Mouse (Mus musculus) hindbrain, embryonic 13.5 days (tissue): ENCODE data around the gene Mypn. TPM values are rescaled to one million over a fixed set of nuclear protein-coding genes. Genes with fewer than 3 reads are reported as not detected.

Source experiments
- ATAC-seq: fragments of 200-750 bp; cut with Nextera tagmentation; 2 replicates; pipeline ENCODE4 v1.8.0; 2017; ENCODE audit warnings: moderate TSS enrichment; ENCODE audit not compliant: low FRiP score
- H3K27ac ChIP-seq: fragments of 300-500 bp; sonication (generic); 2 replicates; pipeline ENCODE4 v1.5.1; 2015; ENCODE audit warnings: inconsistent platforms, mild to moderate bottlenecking, moderate library complexity
- H3K27me3 ChIP-seq: fragments of 300-500 bp; sonication (generic); 2 replicates; pipeline ENCODE4 v1.6.1; 2015; ENCODE audit warnings: mild to moderate bottlenecking, inconsistent platforms
- H3K36me3 ChIP-seq: fragments of 300-500 bp; sonication (generic); 2 replicates; pipeline ENCODE4 v1.6.1; 2015; ENCODE audit warnings: mild to moderate bottlenecking, inconsistent platforms
- H3K4me1 ChIP-seq: fragments of 300-500 bp; sonication (generic); replicated peaks from 2 replicates; pipeline ENCODE4 v1.6.1; 2015; ENCODE audit warnings: inconsistent platforms
- H3K4me2 ChIP-seq: fragments of 300-500 bp; sonication (generic); 2 replicates; pipeline ENCODE4 v1.6.1; 2015; ENCODE audit warnings: inconsistent platforms, mild to moderate bottlenecking, moderate library complexity
- H3K4me3 ChIP-seq: fragments of 300-500 bp; sonication (generic); 2 replicates; pipeline ENCODE4 v1.5.1; 2015; ENCODE audit warnings: mild to moderate bottlenecking, inconsistent platforms
- H3K9ac ChIP-seq: fragments of 300-500 bp; sonication (generic); 2 replicates; pipeline ENCODE4 v1.6.1; 2015; ENCODE audit warnings: mild to moderate bottlenecking, inconsistent platforms
- H3K9me3 ChIP-seq: fragments of 300-500 bp; sonication (generic); 2 replicates; pipeline ENCODE4 v1.6.1; 2016; ENCODE audit warnings: inconsistent platforms
- WGBS: fragments of 180-500 bp; shearing (Covaris S2); methylation state at CpG from one replicate; pipeline ENCODE4 v1.1.7; 2015; 5-methylcytosine and 5-hydroxymethylcytosine counted together
- polyA plus RNA-seq: library from polyadenylated mRNA; unstranded; fragments of >200 nt; fragmentation: Nextera tagmentation; extraction: Ambion mirVana; gene quantifications from 2 replicates; pipeline ENCODE4 v1.2.1, GENCODE M21; 2015

Gene Mypn
- polyA plus RNA-seq, 1 experiment from 2014 or later = 0.57 TPM

DNA sequence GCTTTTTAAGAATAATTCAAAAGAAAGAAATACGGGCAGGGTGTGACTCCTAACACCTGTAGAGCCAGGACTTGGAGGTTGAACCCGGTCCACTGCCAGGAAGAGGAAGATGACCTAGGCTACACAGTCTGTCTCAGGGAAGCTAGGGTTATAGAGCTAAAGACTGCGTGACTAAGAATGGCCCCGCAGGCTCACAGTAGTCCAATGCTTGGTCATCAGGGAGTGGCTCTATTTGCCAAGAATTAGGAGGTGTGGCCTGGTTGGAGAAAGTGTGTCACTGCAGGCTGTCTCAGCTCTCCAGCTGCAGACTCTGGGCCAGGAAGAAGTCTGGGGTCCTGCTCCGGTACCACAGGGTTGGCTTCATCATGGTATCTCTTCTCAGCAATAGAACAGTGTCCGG is 32.9 kb upstream of the Mypn start:
- Histone ChIP-seq H3K27ac (no peak overlapping the region), H3K4me2 (no peak overlapping the region), H3K9ac (no peak overlapping the region), H3K36me3 (no peaks in the 10 kb centered on the region), H3K9me3 (no peaks in the 10 kb centered on the region), H3K4me3 (no peak overlapping the region), H3K4me1 (0 out of 2 replicates have a peak, but pooled peaks cover under 1% of the 10 kb centered on the region), H3K27me3 (no peaks in the 10 kb centered on the region)
- 90% methylated on average over 6 of the region's 6 CpGs for WGBS
- ATAC-seq = no peak

DNA sequence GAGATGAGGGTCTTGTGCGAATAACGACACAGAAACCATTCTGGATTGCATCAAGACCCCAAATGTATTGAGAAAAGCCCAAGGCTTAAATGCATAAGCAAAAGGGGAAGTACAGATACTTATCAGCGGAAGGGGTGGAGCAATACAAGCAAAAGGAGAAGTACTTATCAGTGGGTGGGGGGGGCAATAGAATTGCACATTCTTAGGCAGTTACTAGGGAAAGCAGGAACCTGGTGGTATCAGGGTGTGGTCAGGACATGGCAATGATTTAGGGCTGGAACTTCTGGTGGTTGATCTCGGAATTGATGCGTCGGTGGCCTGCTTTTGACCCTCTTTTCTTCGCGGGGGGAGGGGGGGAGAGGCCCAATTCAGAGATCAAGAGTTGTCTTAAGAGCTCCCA is 32.1 kb upstream of the Mypn start:
- Histone ChIP-seq H3K27ac (no peak overlapping the region), H3K4me1 (no peaks in the 10 kb centered on the region), H3K27me3 (no peaks in the 10 kb centered on the region), H3K4me2 (no peak overlapping the region), H3K9me3 (no peaks in the 10 kb centered on the region), H3K4me3 (no peak overlapping the region), H3K9ac (no peak overlapping the region), H3K36me3 (no peaks in the 10 kb centered on the region)
- no peak for ATAC-seq
- 83% methylated on average over 8 of the region's 8 CpGs for WGBS

DNA sequence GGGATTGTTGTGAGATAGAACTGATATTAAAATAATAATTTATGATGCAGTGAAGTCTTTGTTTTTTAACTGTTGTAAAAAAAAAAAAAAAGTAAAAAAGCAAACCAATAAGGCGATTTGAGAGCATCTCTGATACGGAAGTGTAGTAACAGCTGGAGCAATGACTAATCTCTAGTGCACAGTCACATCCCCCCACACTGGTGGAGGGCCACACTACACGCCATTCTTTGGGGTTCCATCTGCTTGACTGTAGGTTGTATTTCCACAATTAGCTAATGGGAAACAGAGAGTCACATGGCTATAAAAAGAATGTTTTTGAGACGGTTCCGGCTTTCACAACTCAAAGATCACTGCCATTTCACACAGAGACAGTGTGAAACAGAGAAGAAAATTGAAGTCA is 30.4 kb upstream of the Mypn start:
- ATAC-seq = no peak
- H3K36me3 ChIP-seq = no peaks in the 10 kb centered on the region
- WGBS = 88% methylated on average over 5 of the region's 5 CpGs
- no peak overlapping the region for H3K9ac ChIP-seq
- H3K9me3 ChIP-seq = no peaks in the 10 kb centered on the region
- H3K4me2 ChIP-seq = no peak overlapping the region
- H3K27ac ChIP-seq = no peak overlapping the region
- H3K27me3 ChIP-seq = no peaks in the 10 kb centered on the region
- H3K4me1 ChIP-seq = no peaks in the 10 kb centered on the region
- H3K4me3 ChIP-seq = no peak overlapping the region

DNA sequence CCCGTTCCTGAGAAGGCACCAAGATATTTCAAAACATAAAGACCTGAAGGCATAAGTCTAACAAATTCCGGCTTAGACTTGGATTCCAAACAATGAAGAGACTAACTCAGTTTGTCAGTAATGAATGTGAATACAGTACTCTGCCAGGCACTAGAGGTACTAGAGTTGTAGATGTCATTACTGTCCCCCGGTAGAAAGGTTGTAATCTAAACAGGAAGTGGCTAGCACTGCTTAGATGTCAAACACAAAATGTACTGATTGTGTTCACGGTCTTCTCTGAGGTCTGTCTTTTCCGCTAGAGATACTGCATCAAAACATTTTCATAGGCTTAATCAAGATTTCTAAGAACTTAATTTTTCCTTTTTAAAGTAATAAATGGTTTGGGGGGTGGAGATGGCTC is 27.9 kb upstream of the Mypn start:
- no peak overlapping the region for H3K27ac ChIP-seq
- 86% methylated on average over 5 of the region's 5 CpGs for WGBS
- H3K4me1 ChIP-seq = no peaks in the 10 kb centered on the region
- H3K9me3 ChIP-seq = no peaks in the 10 kb centered on the region
- no peaks in the 10 kb centered on the region for H3K36me3 ChIP-seq
- no peaks in the 10 kb centered on the region for H3K27me3 ChIP-seq
- H3K4me3 ChIP-seq = no peak overlapping the region
- H3K9ac ChIP-seq = no peak overlapping the region
- no peak for ATAC-seq
- H3K4me2 ChIP-seq = no peak overlapping the region

DNA sequence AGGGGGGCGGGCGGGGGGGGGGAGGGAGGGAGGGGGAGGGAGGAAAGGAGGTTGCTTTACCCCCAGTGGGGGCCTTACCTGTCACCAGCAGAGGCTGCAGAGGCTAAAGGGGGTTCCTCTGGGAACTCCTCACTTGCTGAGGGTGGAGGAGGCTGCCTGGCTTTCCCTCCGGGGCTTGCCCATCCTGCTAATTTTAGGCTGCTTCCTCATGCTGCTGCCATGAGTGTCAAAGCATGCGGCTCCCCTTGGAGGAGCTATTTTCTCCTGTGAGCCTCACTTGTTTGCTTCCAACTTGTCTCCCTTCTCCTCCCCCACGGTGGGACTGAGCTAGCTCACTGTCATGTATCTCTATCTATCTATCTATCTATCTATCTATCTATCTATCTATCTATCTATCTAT is 27.1 kb upstream of the Mypn start:
- H3K27me3 ChIP-seq = no peaks in the 10 kb centered on the region
- H3K27ac ChIP-seq = no peak overlapping the region
- H3K9ac ChIP-seq = no peak overlapping the region
- H3K9me3 ChIP-seq = no peaks in the 10 kb centered on the region
- H3K36me3 ChIP-seq = no peaks in the 10 kb centered on the region
- no peak overlapping the region for H3K4me3 ChIP-seq
- no peak overlapping the region for H3K4me2 ChIP-seq
- H3K4me1 ChIP-seq = no peaks in the 10 kb centered on the region
- WGBS = 57% methylated on average over 3 of the region's 5 CpGs
- ATAC-seq = no peak

GRCm38 (mm10) chr10:63230266-63230665 is 26.5 kb upstream of the Mypn start:
- H3K36me3 ChIP-seq = no peaks in the 10 kb centered on the region
- no peak overlapping the region for H3K27ac ChIP-seq
- H3K27me3 ChIP-seq = no peaks in the 10 kb centered on the region
- WGBS = 88% methylated on average over 7 of the region's 7 CpGs
- no peak for ATAC-seq
- no peaks in the 10 kb centered on the region for H3K9me3 ChIP-seq
- H3K4me2 ChIP-seq = no peak overlapping the region
- no peaks in the 10 kb centered on the region for H3K4me1 ChIP-seq
- no peak overlapping the region for H3K9ac ChIP-seq
- H3K4me3 ChIP-seq = no peak overlapping the region

- no peak overlapping the region for H3K27ac ChIP-seq
- H3K36me3 ChIP-seq = no peaks in the 10 kb centered on the region
- no peak overlapping the region for H3K4me2 ChIP-seq
- no peaks in the 10 kb centered on the region for H3K9me3 ChIP-seq
- H3K27me3 ChIP-seq = no peaks in the 10 kb centered on the region
- ATAC-seq = no peak
- 0 out of 2 replicates have a peak, but pooled peaks cover 4% of the 10 kb centered on the region for H3K4me1 ChIP-seq
- H3K9ac ChIP-seq = no peak overlapping the region
- H3K4me3 ChIP-seq = no peak overlapping the region
- WGBS = 84% methylated on average over 12 of the region's 12 CpGs
These were observed 20.6 kb upstream of the Mypn start for GRCm38 (mm10) chr10:63224341-63224740.

DNA sequence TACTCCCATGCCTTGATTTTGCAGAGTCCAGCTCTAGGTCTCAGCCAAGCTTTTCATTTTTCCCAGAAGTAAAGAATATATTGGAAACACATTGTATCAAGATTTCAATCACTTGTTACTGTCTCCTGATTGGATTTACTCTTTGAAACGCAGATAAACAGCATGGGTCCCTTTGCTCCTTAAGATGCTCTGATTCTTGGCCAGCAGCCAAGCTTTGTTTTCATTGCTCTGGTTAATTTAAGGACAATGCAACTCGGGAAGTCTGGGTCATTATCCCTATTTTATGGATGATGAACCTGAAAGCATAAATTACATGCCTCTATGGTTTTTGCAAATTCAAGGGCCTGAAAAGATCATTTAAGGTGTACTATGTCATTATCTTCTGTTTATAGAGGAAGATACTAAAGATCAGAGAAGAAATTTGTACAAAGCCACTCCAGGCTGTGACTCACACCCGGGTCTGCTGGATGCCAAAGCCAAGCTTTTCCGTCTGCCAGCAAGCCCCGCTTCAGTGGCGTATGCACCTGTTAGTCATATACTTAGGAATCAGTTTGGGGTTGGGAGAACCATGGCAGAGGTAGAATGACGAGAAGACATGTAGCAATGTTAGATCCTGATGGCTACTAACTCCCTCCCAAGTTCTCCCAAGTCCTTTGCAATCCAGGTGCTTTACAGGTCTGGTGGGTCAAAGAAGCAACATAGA is 17.5 kb upstream of the Mypn start:
- Histone ChIP-seq H3K9ac (no peak overlapping the region), H3K27ac (no peak overlapping the region), H3K27me3 (no peaks in the 10 kb centered on the region), H3K4me1 (0 out of 2 replicates have a peak, but pooled peaks cover 4% of the 10 kb centered on the region), H3K4me3 (no peak overlapping the region), H3K4me2 (no peak overlapping the region), H3K36me3 (no peaks in the 10 kb centered on the region), H3K9me3 (no peaks in the 10 kb centered on the region)
- WGBS = 50% methylated on average over 7 of the region's 7 CpGs
- no peak for ATAC-seq

DNA sequence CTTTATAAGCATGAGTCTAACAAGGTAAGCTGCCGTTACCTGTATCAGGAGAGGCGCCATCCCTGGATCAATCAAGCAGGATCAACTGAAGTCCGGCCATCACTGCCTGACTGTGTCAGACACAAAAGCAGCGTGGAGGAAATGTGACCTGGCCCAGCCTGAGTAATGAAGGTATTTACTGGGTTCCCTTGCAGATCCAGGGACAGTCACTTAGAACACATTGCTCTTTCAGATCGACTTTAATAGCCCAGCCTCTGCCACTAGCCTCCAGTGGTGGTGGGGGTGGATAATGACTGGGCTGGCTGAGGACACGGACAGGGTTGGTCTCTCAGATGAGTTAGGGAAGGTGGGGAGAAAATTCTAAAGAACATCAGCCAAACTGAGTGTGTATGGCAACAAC is 5.1 kb upstream of the Mypn start:
- H3K4me1 ChIP-seq = no peaks in the 10 kb centered on the region
- H3K9ac ChIP-seq = no peak overlapping the region
- H3K9me3 ChIP-seq = no peaks in the 10 kb centered on the region
- H3K4me2 ChIP-seq = no peak overlapping the region
- no peak for ATAC-seq
- no peak overlapping the region for H3K27ac ChIP-seq
- 73% methylated on average over 6 of the region's 6 CpGs for WGBS
- H3K36me3 ChIP-seq = no peaks in the 10 kb centered on the region
- no peak overlapping the region for H3K4me3 ChIP-seq
- no peaks in the 10 kb centered on the region for H3K27me3 ChIP-seq

DNA sequence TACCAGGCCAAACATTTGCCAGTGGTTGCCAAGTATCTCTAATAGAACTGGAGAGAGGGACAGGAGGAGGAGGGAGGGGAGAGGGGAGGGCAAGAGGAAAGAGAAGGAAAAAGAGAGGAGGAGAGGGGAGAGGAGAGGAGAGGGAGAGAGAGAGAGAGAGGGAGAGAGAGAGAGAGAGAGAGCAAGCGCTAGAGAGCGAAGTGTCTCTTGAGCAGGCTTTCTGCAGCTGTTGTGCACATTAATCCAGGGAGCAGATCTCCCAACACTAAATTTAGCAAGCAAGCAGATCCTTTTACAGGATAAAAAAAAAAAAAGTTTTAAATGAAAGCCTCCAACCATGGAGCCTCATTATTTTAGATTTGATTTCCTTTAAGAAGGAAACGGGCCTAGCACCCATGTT is 750 bp downstream of the Mypn start:
- H3K27ac ChIP-seq = no peak overlapping the region
- H3K9ac ChIP-seq = no peak overlapping the region
- no peak overlapping the region for H3K4me3 ChIP-seq
- no peaks in the 10 kb centered on the region for H3K27me3 ChIP-seq
- H3K36me3 ChIP-seq = no peaks in the 10 kb centered on the region
- H3K9me3 ChIP-seq = no peaks in the 10 kb centered on the region
- no peak overlapping the region for H3K4me2 ChIP-seq
- 84% methylated on average over 3 of the region's 3 CpGs for WGBS
- no peaks in the 10 kb centered on the region for H3K4me1 ChIP-seq
- ATAC-seq = no peak

GRCm38 (mm10) chr10:63201534-63201933 is 2.2 kb downstream of the Mypn start:
- no peak overlapping the region for H3K4me3 ChIP-seq
- H3K9me3 ChIP-seq = no peaks in the 10 kb centered on the region
- no peak overlapping the region for H3K9ac ChIP-seq
- no peak overlapping the region for H3K4me2 ChIP-seq
- H3K4me1 ChIP-seq = no peaks in the 10 kb centered on the region
- 82% methylated on average over 8 of the region's 8 CpGs for WGBS
- no peak overlapping the region for H3K27ac ChIP-seq
- no peaks in the 10 kb centered on the region for H3K36me3 ChIP-seq
- H3K27me3 ChIP-seq = no peaks in the 10 kb centered on the region
- no peak for ATAC-seq

DNA sequence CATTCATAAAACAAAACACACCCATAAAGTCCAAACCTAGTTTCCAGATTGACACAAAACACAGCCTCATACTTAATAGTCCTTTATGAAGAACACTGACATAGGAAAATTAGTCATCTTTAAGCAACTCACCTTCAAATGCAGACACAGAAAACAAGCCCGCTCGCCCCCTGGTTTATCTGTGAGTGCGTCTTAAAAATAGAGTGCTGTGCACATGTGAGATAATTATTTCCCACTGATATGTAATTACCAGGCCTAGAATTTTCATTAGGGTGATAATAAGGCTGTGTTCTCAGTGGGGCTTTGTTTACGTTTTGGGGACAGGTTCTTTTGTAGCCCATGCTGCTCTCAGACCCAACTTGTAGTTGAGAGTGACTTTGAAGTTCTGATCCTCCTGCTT is 4.7 kb downstream of the Mypn start:
- no peaks in the 10 kb centered on the region for H3K36me3 ChIP-seq
- no peaks in the 10 kb centered on the region for H3K9me3 ChIP-seq
- no peaks in the 10 kb centered on the region for H3K27me3 ChIP-seq
- H3K4me2 ChIP-seq = no peak overlapping the region
- H3K4me3 ChIP-seq = no peak overlapping the region
- WGBS = 82% methylated on average over 4 of the region's 4 CpGs
- no peak overlapping the region for H3K27ac ChIP-seq
- no peak for ATAC-seq
- H3K9ac ChIP-seq = no peak overlapping the region
- H3K4me1 ChIP-seq = no peaks in the 10 kb centered on the region

- H3K9me3 ChIP-seq = no peaks in the 10 kb centered on the region
- no peak overlapping the region for H3K9ac ChIP-seq
- no peak overlapping the region for H3K27ac ChIP-seq
- no peaks in the 10 kb centered on the region for H3K27me3 ChIP-seq
- ATAC-seq = no peak
- H3K4me2 ChIP-seq = no peak overlapping the region
- no peaks in the 10 kb centered on the region for H3K4me1 ChIP-seq
- H3K36me3 ChIP-seq = no peaks in the 10 kb centered on the region
- 90% methylated on average over 14 of the region's 14 CpGs for WGBS
- no peak overlapping the region for H3K4me3 ChIP-seq
These were observed 11.0 kb downstream of the Mypn start for GRCm38 (mm10) chr10:63192736-63193135.
